Mouse (Mus musculus) megakaryocyte, embryonic 14.5 days (primary cell): ENCODE measurements around the gene Eri3. TPM values are rescaled to one million over a fixed set of nuclear protein-coding genes. Genes with fewer than 3 reads are reported as not detected.

Experiments
- H3K27me3 ChIP-seq: replicated peaks from 2 replicates; pipeline ENCODE3; 2012; ENCODE audit warnings: inconsistent platforms
- H3K36me3 ChIP-seq: replicated peaks from 2 replicates; pipeline ENCODE3; 2012; ENCODE audit warnings: low read length, inconsistent platforms, mixed read lengths
- H3K4me1 ChIP-seq: 2 replicates; pipeline ENCODE4 v1.6.1; 2012; ENCODE audit warnings: inconsistent platforms
- H3K4me3 ChIP-seq: replicated peaks from 2 replicates; pipeline ENCODE3; 2012; ENCODE audit warnings: moderate library complexity, mild to moderate bottlenecking, inconsistent platforms
- H3K9me3 ChIP-seq: 2 replicates; pipeline ENCODE4 v1.6.1; 2012; ENCODE audit warnings: inconsistent platforms
- FLI1 ChIP-seq: IDR thresholded peaks from 2 replicates; pipeline ENCODE4 v1.6.1; 2012; ENCODE audit warnings: low read length, inconsistent platforms, mixed read lengths
- GATA1 ChIP-seq: IDR thresholded peaks from 3 replicates; pipeline ENCODE4 v1.6.1; 2012; ENCODE audit warnings: mixed read lengths, low read length, inconsistent platforms, borderline replicate concordance
- polyA plus RNA-seq: library from polyadenylated mRNA; stranded (reverse); fragments of >175 nt; gene quantifications from 2 replicates; pipeline ENCODE4 v1.2.3, GENCODE M21; 2012; ENCODE audit warnings: low replicate concordance; ENCODE audit not compliant: insufficient read depth

Eri3 gene
- polyA plus RNA-seq, 1 experiment: 233 TPM

DNA sequence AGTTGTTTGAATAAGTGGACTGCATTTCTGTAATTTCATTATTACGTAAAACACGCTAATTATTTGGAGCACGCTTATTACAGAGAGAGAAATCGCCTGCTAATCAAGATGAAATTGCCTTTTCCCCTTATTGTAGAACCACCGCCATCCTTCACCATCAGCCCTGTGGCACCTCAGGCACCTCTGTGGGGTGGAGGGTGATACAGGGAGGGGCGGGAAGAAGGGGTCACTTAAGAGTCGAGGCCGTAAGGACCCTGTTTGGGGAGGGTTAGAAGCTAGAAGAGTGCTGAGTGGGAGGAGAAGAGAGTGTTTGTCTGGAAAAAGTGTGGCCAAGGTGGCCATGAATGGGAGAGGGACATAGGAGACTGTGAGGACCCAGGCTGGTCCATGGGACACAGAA lies 115.9 kb downstream of the Eri3 start:
- Histone ChIP-seq H3K4me1 (peaks cover 10% of the 10 kb centered on the region), H3K4me3 (no peak overlapping the region), H3K27me3 (no peaks in the 10 kb centered on the region), H3K9me3 (no peaks in the 10 kb centered on the region), H3K36me3 (peaks cover 12% of the 10 kb centered on the region)
- TF ChIP-seq GATA1 (no peak), FLI1 (no peak)

- peaks cover 33% of the 10 kb centered on the region for H3K36me3 ChIP-seq
- TF ChIP-seq FLI1: no peak
- no peak for TF ChIP-seq GATA1
- H3K4me1 ChIP-seq: peaks cover 4% of the 10 kb centered on the region; the same call in 1 of the 2 replicates
- H3K27me3 ChIP-seq: no peaks in the 10 kb centered on the region
- H3K4me3 ChIP-seq: no peak overlapping the region
- no peaks in the 10 kb centered on the region for H3K9me3 ChIP-seq
Measured at GRCm38 (mm10) chr4:117669874-117670273, 119.7 kb downstream of the Eri3 start.

DNA sequence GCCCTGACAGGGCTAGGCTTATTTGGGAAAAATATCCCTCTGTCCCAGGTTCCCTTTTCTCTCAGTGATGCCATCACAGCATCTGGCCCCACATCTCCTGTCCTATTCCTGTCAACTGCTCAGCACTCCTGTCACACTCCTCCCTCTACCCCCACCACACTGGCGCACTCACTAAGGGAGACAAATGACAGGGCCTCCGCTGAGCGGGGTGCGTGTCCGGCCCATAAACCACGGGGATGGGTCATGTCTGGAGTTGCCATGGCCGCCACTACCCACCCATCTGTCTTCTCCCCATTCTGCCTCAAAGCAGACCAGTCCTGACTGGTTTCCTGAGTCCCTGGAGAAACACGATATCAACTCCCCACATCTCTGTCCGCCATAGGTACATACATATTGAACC lies 121.9 kb downstream of the Eri3 start:
- Histone ChIP-seq H3K27me3 (no peaks in the 10 kb centered on the region), H3K36me3 (peaks cover 55% of the 10 kb centered on the region), H3K4me3 (no peak overlapping the region), H3K4me1 (peaks cover 4% of the 10 kb centered on the region; the same call in 1 of the 2 replicates), H3K9me3 (no peaks in the 10 kb centered on the region)
- TF ChIP-seq FLI1 (no peak), GATA1 (no peak)

DNA sequence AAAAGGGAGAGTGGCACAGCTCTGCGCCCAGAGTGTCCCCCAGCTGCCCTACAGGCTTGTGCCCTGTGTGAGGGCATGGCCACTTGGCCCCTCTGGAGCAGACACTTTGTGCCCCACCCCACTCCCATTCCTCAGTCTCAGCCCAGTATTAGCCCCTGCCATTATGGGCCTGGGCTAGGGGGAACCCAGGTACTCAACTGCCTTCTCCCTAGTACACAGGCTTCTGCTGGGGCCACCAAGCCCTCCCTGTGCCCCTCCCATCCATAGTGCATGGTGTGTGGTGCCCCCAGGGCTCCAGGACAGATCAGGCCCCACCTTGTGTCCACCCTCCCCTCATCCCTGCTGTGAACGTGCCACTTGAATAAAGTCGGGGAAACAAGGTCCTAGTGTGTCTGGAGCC lies 123.7 kb downstream of the Eri3 start:
- Histone ChIP-seq H3K4me1 (peaks cover 4% of the 10 kb centered on the region; the same call in 1 of the 2 replicates), H3K9me3 (no peaks in the 10 kb centered on the region), H3K4me3 (no peak overlapping the region), H3K36me3 (peaks cover 74% of the 10 kb centered on the region), H3K27me3 (no peaks in the 10 kb centered on the region)
- TF ChIP-seq GATA1 (no peak), FLI1 (no peak)

DNA sequence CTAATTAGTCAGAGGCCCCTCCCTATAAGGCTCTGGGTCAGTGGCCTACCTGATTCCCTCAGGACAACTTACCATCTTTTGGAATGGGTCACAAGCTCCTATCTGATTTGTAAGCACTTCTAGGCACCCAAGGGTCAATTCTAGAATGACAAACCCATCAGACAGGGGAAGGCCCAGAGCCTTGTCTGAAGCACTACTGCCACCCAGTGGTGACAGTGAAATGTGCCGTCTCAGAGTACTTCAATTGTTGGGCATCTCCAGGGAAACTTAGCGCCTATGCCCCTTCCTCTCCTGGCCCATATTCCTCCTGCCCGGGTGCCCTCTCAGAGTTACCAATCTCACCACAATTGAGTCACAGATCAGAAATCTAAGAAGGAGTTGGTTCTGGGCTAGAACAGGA lies 126.7 kb downstream of the Eri3 start:
- Histone ChIP-seq H3K4me3 (no peak overlapping the region), H3K4me1 (peaks cover 19% of the 10 kb centered on the region), H3K9me3 (no peaks in the 10 kb centered on the region), H3K36me3 (peaks cover 92% of the 10 kb centered on the region), H3K27me3 (no peaks in the 10 kb centered on the region)
- no peak for TF ChIP-seq FLI1
- no peak for TF ChIP-seq GATA1

DNA sequence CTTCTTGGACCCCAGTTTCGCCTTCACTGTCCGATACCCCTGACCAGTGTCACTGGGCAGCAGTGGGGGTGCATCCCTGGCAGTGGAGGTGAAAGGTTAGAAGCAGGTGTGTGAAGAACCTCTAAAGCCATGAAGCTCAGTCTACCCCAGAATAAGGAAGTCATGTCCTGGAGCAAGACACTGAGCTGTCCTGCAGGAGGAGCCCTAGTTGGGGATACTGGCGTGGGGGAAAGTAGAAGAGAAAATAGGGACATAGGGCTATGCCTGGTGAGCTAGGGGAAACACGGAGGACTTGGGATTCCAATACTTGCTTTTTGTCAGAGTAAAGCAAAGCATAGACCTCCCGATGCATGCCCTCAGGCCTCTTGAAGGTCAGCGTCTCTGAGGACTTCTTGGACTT lies 130.8 kb downstream of the Eri3 start:
- Histone ChIP-seq H3K4me3 (peak overlapping the region; percentile 100), H3K4me1 (peaks cover 16% of the 10 kb centered on the region), H3K9me3 (no peaks in the 10 kb centered on the region), H3K27me3 (peaks cover 2% of the 10 kb centered on the region), H3K36me3 (peaks cover 51% of the 10 kb centered on the region)
- TF ChIP-seq FLI1 (no peak), GATA1 (no peak)

- peaks cover 5% of the 10 kb centered on the region for H3K27me3 ChIP-seq
- H3K4me3 ChIP-seq: peak within 1 kb of the TSS; percentile 100
- no peaks in the 10 kb centered on the region for H3K9me3 ChIP-seq
- peaks cover 41% of the 10 kb centered on the region for H3K36me3 ChIP-seq
- H3K4me1 ChIP-seq: peaks cover 16% of the 10 kb centered on the region
- TF ChIP-seq FLI1 (peak; percentile 95; the same call in 1 of the 2 replicates), GATA1 (no peak)
Measured at GRCm38 (mm10) chr4:117681931-117682461, 131.8 kb downstream of the Eri3 start, which contains the start of gene Dmap1. Gene Dmap1 (minus strand): TSS chr4:117682273.

- TF ChIP-seq FLI1 (no peak), GATA1 (no peak)
Measured at GRCm38 (mm10) chr4:117682463-117682862, 132.3 kb downstream of the Eri3 start.

GRCm38 (mm10) chr4:117683048-117683768 lies 133.0 kb downstream of the Eri3 start:
- no peak for TF ChIP-seq FLI1
- no peak for TF ChIP-seq GATA1
- H3K4me3 ChIP-seq: no peak overlapping the region
- no peaks in the 10 kb centered on the region for H3K9me3 ChIP-seq
- H3K36me3 ChIP-seq: peaks cover 29% of the 10 kb centered on the region
- H3K4me1 ChIP-seq: peaks cover 16% of the 10 kb centered on the region
- peaks cover 5% of the 10 kb centered on the region for H3K27me3 ChIP-seq

More at GRCm38 (mm10) chr4:117682463-117682862, 132.3 kb downstream of the Eri3 start:
- Histone ChIP-seq H3K27me3 (peaks cover 5% of the 10 kb centered on the region), H3K4me1 (peaks cover 16% of the 10 kb centered on the region), H3K9me3 (no peaks in the 10 kb centered on the region), H3K36me3 (peaks cover 36% of the 10 kb centered on the region), H3K4me3 (peak overlapping the region; percentile 100)

- Histone ChIP-seq H3K36me3 (no peaks in the 10 kb centered on the region), H3K4me3 (no peak overlapping the region), H3K4me1 (peaks cover 10% of the 10 kb centered on the region), H3K27me3 (peaks cover 5% of the 10 kb centered on the region), H3K9me3 (no peaks in the 10 kb centered on the region)
- TF ChIP-seq GATA1 (no peak), FLI1 (no peak)
Measured at GRCm38 (mm10) chr4:117686354-117686753, 136.2 kb downstream of the Eri3 start.
